In the genomic region with DNA sequence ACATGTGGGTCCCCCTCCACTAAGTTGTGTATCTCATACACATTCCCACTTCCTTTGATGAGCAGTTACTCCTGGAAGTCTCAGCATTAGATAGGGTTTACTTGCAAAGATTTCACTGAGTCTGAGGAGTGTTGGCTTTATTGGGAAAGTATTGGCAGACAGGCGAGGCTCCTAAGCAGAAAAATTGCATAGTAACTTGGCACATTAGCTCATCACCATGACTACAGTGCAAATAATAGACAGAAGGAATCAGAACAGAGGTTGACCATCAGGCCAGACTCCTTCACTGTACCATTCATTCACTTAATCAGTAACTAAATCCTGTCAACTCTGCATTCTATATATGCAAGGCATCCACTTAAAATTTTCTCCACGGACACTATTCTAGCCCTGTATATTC, we compare ENCODE assay signal across 29 mouse cellular contexts. TPM values are rescaled to one million over a fixed set of nuclear protein-coding genes. Genes with fewer than 3 reads are reported as not detected.
DNase-seq lines count a peak whose midpoint lies in the region; ATAC-seq and TF ChIP-seq lines count a peak whose summit lies in the region.
"Had no signal": no experiment of that assay in that cellular context is flagged by ENCODE, and none has a peak within 500 bp of the region (broad histone marks: within the 10 kb centered on the region; RNA-seq: fewer than 3 reads in every experiment).

No protein-coding gene starts in this region.

- no peaks in the 10 kb centered on the region for H3K27me3 ChIP-seq in limb, embryonic 14.5 days (ENCODE audit: control insufficient read depth, insufficient read depth, low read length)
- no peaks in the 10 kb centered on the region for H3K27me3 ChIP-seq in limb, embryonic 10.5 days (ENCODE audit: low read depth, poor library complexity, severe bottlenecking)
- H3K27me3 ChIP-seq: heart, embryonic 15.5 days; hindbrain, embryonic 12.5 days; intestine, embryonic 15.5 days; limb, embryonic 15.5 days; liver, embryonic 15.5 days; megakaryocyte, embryonic 14.5 days; midbrain, embryonic 12.5 days; neural tube, embryonic 12.5 days had no signal

- H3K9me3 ChIP-seq in limb, embryonic 14.5 days (ENCODE audit: control insufficient read depth, low read length) = no peaks in the 10 kb centered on the region
- H3K9me3 ChIP-seq in limb, embryonic 10.5 days (replicated peaks) = no peaks in the 10 kb centered on the region
- H3K9me3 ChIP-seq: heart, embryonic 15.5 days; hindbrain, embryonic 12.5 days; intestine, embryonic 15.5 days; limb, embryonic 15.5 days; liver, embryonic 15.5 days; midbrain, embryonic 12.5 days; neural tube, embryonic 12.5 days had no signal

- H3K4me3 ChIP-seq in limb, embryonic 14.5 days (replicated peaks; ENCODE audit: low read length) = no peak overlapping the region
- no peak overlapping the region for H3K4me3 ChIP-seq in limb, embryonic 10.5 days
- H3K4me3 ChIP-seq: heart, embryonic 15.5 days; hindbrain, embryonic 12.5 days; intestine, embryonic 15.5 days; limb, embryonic 15.5 days; liver, embryonic 15.5 days; megakaryocyte, embryonic 14.5 days; midbrain, embryonic 12.5 days; myocyte; neural tube, embryonic 12.5 days had no signal

- H3K27ac ChIP-seq in limb, embryonic 14.5 days (replicated peaks; ENCODE audit: low read depth, low read length) = no peak overlapping the region
- H3K27ac ChIP-seq in limb, embryonic 10.5 days = no peak overlapping the region
- H3K27ac ChIP-seq: heart, embryonic 15.5 days; hindbrain, embryonic 12.5 days; hindbrain, postnatal 0 days; intestine, embryonic 15.5 days; kidney, postnatal 0 days; limb, embryonic 15.5 days; liver, embryonic 15.5 days; midbrain, embryonic 12.5 days; neural tube, embryonic 12.5 days; stomach, postnatal 0 days had no signal

- TF ChIP-seq POLR2A in limb, embryonic 14.5 days (IDR thresholded peaks at IDR 0.05; ENCODE audit: borderline replicate concordance, extremely low read depth, insufficient read depth, insufficient read length) = no peak

- no peaks in the 10 kb centered on the region for H3K36me3 ChIP-seq in limb, embryonic 14.5 days (ENCODE audit: control insufficient read depth, insufficient read depth, low read length)
- no peaks in the 10 kb centered on the region for H3K36me3 ChIP-seq in limb, embryonic 10.5 days
- H3K36me3 ChIP-seq: heart, embryonic 15.5 days; hindbrain, embryonic 12.5 days; intestine, embryonic 15.5 days; limb, embryonic 15.5 days; liver, embryonic 15.5 days; midbrain, embryonic 12.5 days; neural tube, embryonic 12.5 days had no signal

- H3K4me1 ChIP-seq in limb, embryonic 14.5 days (ENCODE audit: control insufficient read depth, insufficient read depth, low read length) = no peaks in the 10 kb centered on the region
- H3K4me1 ChIP-seq in limb, embryonic 10.5 days = no peaks in the 10 kb centered on the region
- H3K4me1 ChIP-seq: heart, embryonic 15.5 days; hindbrain, embryonic 12.5 days; intestine, embryonic 15.5 days; limb, embryonic 15.5 days; liver, embryonic 15.5 days; midbrain, embryonic 12.5 days; neural tube, embryonic 12.5 days had no signal

- H3K4me2 ChIP-seq in limb, embryonic 14.5 days (replicated peaks; ENCODE audit: low read depth, low read length, severe bottlenecking) = no peak overlapping the region
- H3K4me2 ChIP-seq: heart, embryonic 15.5 days; hindbrain, embryonic 12.5 days; intestine, embryonic 15.5 days; limb, embryonic 15.5 days; liver, embryonic 15.5 days; midbrain, embryonic 12.5 days; neural tube, embryonic 12.5 days had no signal

- no peak for ATAC-seq in limb, embryonic 14.5 days (ENCODE audit: low FRiP score, low read depth)
- ATAC-seq: forebrain, embryonic 14.5 days; hindbrain, postnatal 0 days; intestine, embryonic 15.5 days had no signal

- WGBS in limb, embryonic 14.5 days = 72% methylated on average over 2 of the region's 2 CpGs
- WGBS in limb, embryonic 10.5 days = 89% methylated on average over 2 of the region's 2 CpGs

- H3K9ac ChIP-seq in limb, embryonic 14.5 days (ENCODE audit: low read depth, low read length, severe bottlenecking) = no peak overlapping the region
- H3K9ac ChIP-seq: heart, embryonic 15.5 days; hindbrain, embryonic 12.5 days; intestine, embryonic 15.5 days; limb, embryonic 15.5 days; liver, embryonic 15.5 days; midbrain, embryonic 12.5 days; neural tube, embryonic 12.5 days had no signal

- DNase-seq in adrenal gland, postnatal 14 days = peak; percentile 9
- no peak for DNase-seq in adrenal gland, postnatal 36 days
- DNase-seq in limb, embryonic 14.5 days (ENCODE audit: low spot score) = peak; percentile 10
- no peak for DNase-seq in limb, embryonic 10.5 days (ENCODE audit: low spot score)
- peak; percentile 37 for DNase-seq in lung, postnatal 36 days
- DNase-seq in lung, adult 18-20 months = no peak
- DNase-seq in cerebellum, adult 9-11 months = no peak
- DNase-seq: adrenal gland, adult 8-10 months; cerebellum, adult 2 months; cerebellum, postnatal 25 days; kidney, adult 8-10 months; kidney, postnatal 4 days; right cerebral cortex, adult 18-20 months; thymus, adult 18-20 months; thymus, postnatal 25 days had no signal

RNA-seq across cellular contexts. Expression of a gene that starts 6.6 kb away (rescaled TPM):
- total RNA-seq in adrenal gland, postnatal 14 days (2021) = 7.5 and 7.8 TPM in 2 replicates
- total RNA-seq in adrenal gland, postnatal 36 days (2021) = 1 to 10 TPM; 7.2 to 8.5 TPM
- polyA plus RNA-seq in limb, embryonic 14.5 days (2012; rRNA removed) = 23.0 and 23.9 TPM in 2 replicates
- polyA plus RNA-seq in limb, embryonic 14.5 days (2014; fragmentation: Nextera tagmentation; extraction: Ambion mirVana) = 38.5 and 40.4 TPM in 2 replicates
- polyA plus RNA-seq in limb, embryonic 10.5 days (2016; fragmentation: Nextera tagmentation; extraction: Ambion mirVana) = 9.7 and 22.3 TPM in 2 replicates
- total RNA-seq: MEL had no signal
- polyA plus RNA-seq: myocyte had no signal

RNA-seq across cellular contexts. Expression of a gene that starts 34.3 kb away (rescaled TPM):
- 7.8 and 8.7 TPM in 2 replicates for total RNA-seq in adrenal gland, postnatal 14 days (2021)
- 1 to 10 TPM; 4.8 to 5.7 TPM for total RNA-seq in adrenal gland, postnatal 36 days (2021)
- polyA plus RNA-seq in limb, embryonic 14.5 days (2012; rRNA removed) = 13.3 and 14.4 TPM in 2 replicates
- polyA plus RNA-seq in limb, embryonic 14.5 days (2014; fragmentation: Nextera tagmentation; extraction: Ambion mirVana) = 12.9 and 14.4 TPM in 2 replicates
- 22.0 and 24.9 TPM in 2 replicates for polyA plus RNA-seq in limb, embryonic 10.5 days (2016; fragmentation: Nextera tagmentation; extraction: Ambion mirVana)
- total RNA-seq: MEL had no signal

Comparison
In these comparisons a context has a peak if more than half of its experiments do, and no peak if none do; other contexts are left out.
1. DNase-seq: peak in adrenal gland, postnatal 14 days (single experiment), limb, embryonic 14.5 days (single experiment) and lung, postnatal 36 days (single experiment); none in adrenal gland, postnatal 36 days (0 of 2), limb, embryonic 10.5 days (single experiment), lung, adult 18-20 months (0 of 2) and cerebellum, adult 9-11 months (single experiment).